Mouse (Mus musculus): ENCODE measurements around the gene Rbfox1. TPM values are rescaled to one million over a fixed set of nuclear protein-coding genes. Genes with fewer than 3 reads are reported as not detected.

Gene Rbfox1
- polyA plus RNA-seq, 1 experiment, result 115 TPM

DNA sequence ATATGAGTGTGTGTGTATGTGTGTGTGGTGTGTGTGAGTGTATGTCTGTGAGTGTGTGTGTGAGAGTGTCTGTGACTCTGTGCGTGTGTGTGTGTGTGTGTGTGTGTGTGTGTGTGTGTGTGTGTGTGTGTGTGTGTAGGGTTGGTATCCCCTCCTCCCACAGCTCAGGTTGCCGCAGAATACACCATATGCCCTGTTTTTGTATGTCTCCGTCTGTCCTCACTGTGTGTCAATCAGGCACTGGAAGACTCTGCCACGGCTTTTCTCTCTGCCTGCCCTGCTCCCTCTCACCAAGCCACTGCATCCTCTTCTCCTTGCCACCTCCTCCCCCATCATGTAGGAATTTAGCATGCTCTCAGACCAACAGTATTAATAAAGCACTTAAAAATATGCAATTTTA is 1084.8 kb downstream of the Rbfox1 start:
- DNase-seq (ENCODE audit: extremely low spot score in 1 of 2, low spot score in 1 of 2), result no peak

- no peak for DNase-seq (ENCODE audit: extremely low spot score in 1 of 2, low spot score in 1 of 2)
Observed at GRCm38 (mm10) chr16:6976341-6976740, 1091.2 kb downstream of the Rbfox1 start.

GRCm38 (mm10) chr16:6983947-6984346 is 1098.8 kb downstream of the Rbfox1 start:
- DNase-seq (ENCODE audit: extremely low spot score in 1 of 2, low spot score in 1 of 2), result peak in 1 of 2 experiments; percentile 50

DNA sequence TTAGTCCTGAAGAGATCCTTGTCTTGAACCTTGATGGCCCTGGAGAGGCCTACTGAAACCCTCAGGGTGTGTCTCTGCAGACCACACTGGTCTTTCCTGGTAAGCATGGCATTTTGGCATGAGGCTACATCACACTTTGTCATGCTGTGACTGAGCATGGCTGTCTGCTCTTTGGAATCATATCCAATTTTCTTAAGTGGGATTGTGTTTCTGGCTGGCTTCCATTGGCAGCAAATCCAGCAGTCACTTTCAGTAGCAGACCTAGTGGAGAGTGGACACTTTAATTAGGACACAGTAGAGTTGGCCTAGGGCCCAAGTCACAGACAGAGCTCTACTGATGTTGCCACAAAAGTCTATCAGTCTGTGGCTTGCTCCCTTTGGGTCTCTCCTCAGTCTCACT is 1100.9 kb downstream of the Rbfox1 start:
- DNase-seq (ENCODE audit: extremely low spot score in 1 of 2, low spot score in 1 of 2), result peak in 1 of 2 experiments; percentile 49

GRCm38 (mm10) chr16:6986494-6986893 is 1101.3 kb downstream of the Rbfox1 start:
- no peak for DNase-seq (ENCODE audit: extremely low spot score in 1 of 2, low spot score in 1 of 2)

GRCm38 (mm10) chr16:6992251-6992650 is 1107.1 kb downstream of the Rbfox1 start:
- no peak for DNase-seq (ENCODE audit: extremely low spot score in 1 of 2, low spot score in 1 of 2)

DNA sequence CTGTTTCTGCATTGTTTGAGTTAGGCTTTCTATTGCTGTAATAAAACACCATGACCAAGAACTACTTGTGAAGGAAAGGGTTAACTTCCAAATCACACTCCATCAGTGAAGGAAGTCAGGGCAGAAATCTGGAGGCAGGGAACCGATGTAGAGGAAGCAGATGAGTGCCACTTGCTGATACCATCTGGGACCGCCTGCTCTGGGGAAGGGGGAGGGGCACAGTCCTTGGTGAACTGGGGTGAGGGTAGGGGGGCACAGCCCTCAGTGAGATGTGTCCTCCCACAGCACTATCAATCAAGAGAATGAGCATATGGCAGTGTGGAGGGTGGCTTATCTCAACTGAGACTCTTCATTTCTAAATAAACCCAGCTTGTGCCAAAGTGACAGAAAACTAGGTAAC is 1108.0 kb downstream of the Rbfox1 start:
- no peak for DNase-seq (ENCODE audit: extremely low spot score in 1 of 2, low spot score in 1 of 2)

- no peak for DNase-seq (ENCODE audit: extremely low spot score in 1 of 2, low spot score in 1 of 2)
Observed at GRCm38 (mm10) chr16:6997109-6997508, 1112.0 kb downstream of the Rbfox1 start.

DNA sequence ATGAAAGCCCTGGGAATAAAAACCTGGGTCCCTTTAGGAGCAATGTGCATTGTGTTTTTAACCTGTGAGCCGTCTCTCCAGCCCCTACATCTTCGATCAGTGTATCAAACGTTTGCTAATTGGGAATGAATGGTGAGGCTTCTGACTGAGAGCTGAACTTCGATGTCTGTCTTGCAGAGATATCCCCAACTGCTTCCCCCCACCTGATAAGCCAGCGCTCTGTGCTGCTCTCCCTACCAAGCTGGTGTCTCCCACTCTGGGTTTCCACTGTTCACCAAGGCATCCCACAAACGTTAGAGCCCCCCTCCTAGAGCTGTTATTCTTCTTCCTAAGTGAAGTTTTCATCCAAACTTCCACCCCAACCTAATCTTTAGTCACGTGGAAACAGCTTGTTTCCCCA is 1112.7 kb downstream of the Rbfox1 start:
- no peak for DNase-seq (ENCODE audit: extremely low spot score in 1 of 2, low spot score in 1 of 2)

- DNase-seq (ENCODE audit: extremely low spot score in 1 of 2, low spot score in 1 of 2), result no peak
Observed at GRCm38 (mm10) chr16:7004565-7004964, 1119.4 kb downstream of the Rbfox1 start.

DNA sequence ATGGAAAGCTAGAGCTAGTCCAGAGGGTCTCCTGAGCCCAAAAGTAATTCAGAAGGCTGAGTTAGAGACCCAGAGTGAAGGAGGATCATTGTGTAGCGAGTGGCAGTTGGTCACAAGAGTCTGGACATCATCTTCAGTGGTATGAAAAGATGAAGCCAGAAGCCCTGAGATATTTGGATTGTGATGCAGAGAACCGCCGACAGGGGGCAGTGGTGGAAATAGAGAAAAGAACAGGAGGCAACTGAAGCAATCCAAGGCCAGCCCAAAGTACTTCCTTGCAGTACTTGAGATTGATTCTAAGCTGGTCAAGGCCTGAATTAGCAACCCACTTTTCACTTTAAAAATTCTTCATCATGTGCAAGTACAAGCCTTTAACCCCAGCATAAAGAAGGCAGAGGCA is 1120.3 kb downstream of the Rbfox1 start:
- peak in 1 of 2 experiments; percentile 79 for DNase-seq (ENCODE audit: extremely low spot score in 1 of 2, low spot score in 1 of 2)

DNA sequence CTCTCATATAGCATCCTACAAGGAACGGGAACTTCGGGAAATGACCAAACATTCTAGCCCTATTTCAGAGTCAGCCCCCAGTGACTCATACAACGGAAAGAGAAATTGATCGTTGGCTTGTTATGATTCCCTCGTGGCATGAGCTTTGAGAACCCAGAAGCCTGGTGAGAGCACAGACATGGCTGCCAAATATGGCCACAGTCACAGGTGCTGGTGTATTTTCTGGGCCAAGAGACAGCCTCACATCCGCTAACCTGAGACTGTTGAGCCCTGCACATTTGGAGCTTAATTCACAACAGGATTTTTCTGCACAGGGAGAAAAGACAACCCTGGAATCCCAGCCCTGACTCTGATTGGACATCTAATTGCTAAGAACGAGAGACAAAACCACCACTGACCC is 1132.2 kb downstream of the Rbfox1 start:
- no peak for DNase-seq (ENCODE audit: extremely low spot score in 1 of 2, low spot score in 1 of 2)

DNA sequence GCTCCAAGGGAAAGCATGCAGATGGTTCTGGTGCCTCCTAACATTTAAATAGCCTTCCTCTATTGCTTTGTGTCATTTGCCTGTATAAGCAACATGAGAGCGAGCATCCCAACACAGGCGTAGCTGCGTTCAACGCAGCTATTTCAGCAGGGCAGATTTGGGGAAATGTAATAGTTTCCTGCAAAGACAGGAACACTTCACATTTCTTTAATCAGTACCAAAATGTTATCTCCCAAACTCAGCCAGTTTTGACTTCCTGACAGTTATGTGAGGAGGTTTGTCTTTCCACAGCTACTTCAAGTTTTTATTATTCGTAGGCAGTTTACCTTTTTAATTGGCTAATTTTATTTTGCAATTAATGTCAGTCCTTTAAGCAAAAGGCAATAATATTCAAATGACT is 1149.1 kb downstream of the Rbfox1 start:
- DNase-seq (ENCODE audit: extremely low spot score in 1 of 2, low spot score in 1 of 2), result no peak

DNA sequence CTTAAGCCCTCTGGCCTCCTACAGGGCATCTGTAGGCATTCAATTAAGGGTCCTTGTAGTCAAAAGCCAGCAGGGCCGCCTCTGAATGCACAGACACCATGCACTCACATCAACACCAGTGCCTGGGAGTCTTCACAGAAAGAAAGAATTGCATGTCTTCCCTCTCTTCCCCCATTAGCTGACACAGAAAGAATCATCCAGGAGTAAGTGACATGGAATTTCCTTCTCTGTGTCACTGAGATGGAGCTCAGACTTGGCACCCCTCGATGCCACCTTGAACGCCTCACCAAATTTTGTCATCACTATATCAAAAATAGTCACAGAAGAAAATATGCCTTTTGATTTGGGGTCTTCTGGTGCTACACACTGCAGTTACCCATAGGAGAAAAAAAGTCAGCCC is 1151.4 kb downstream of the Rbfox1 start:
- DNase-seq (ENCODE audit: extremely low spot score in 1 of 2, low spot score in 1 of 2), result no peak

DNA sequence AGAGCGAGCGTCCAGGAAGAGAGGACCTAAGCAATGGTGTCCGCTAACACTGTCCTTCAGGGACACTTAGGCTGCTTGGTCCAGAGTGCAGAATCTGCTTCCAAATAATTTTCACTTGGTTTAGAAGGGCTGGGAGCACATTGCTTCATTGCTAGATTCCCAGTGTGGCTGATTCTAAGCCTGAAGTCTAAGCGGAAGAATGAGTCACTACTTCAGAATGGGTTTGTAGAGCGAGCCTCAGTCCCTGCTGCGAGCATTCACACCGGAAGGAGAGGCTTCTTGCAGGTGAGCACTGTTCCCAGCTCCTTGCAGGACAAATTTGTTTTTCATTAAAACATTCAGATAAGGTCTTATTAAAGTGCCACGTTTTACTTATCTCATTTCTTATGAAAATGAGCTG is 1151.8 kb downstream of the Rbfox1 start:
- DNase-seq (ENCODE audit: extremely low spot score in 1 of 2, low spot score in 1 of 2), result no peak

GRCm38 (mm10) chr16:7038639-7039260 is 1153.6 kb downstream of the Rbfox1 start:
- no peak for DNase-seq (ENCODE audit: extremely low spot score in 1 of 2, low spot score in 1 of 2)

DNA sequence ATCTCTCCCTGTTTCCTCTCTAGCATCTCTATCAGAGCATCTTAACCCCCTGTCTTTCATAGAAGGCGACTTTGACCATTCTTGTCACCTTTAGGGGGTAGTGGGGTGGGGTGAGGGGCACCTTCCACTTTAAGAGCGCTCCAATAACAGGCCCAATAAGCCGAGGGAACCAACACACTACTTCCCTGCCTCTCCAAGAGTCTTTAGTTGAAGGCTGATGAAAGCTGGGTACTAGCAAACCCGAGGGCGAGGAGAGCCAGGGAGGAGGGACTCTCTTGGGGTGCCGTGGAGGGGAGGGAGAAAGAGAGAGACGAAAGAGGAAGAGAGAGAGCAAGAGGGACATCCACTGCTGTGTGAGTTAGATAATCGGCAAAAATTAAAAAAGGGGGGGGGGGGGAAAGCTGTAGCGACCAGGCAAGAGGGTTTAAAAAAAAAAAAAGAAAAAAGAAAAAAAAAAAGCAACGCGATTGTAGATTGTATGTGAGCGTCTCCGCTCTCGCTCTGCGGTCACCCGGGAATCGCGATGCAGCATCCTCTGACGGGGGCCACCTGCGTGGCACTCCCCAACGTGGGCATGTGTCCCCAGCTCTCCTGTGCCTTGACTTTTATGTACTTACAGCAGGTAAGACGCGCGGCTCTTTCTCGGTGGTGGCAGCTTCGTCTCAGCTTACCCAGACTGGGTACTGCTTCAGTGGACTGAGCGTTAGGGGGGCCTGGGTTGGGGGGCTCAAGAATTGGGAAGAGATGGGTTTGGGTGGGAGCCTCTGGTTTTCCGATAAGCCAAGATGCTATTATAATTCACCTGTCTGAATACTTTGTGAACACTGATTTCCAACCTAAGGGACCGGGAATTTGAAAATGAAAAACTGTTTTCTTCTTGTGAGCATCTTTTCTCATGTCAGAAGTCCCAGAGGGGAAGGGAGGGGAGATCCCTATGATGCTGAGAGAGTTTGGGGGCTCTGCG is 1154.5 kb downstream of the Rbfox1 start:
- peak in 1 of 2 experiments; percentile 65 for DNase-seq (ENCODE audit: extremely low spot score in 1 of 2, low spot score in 1 of 2)

GRCm38 (mm10) chr16:7040691-7041090 is 1155.5 kb downstream of the Rbfox1 start:
- no peak for DNase-seq (ENCODE audit: extremely low spot score in 1 of 2, low spot score in 1 of 2)

DNA sequence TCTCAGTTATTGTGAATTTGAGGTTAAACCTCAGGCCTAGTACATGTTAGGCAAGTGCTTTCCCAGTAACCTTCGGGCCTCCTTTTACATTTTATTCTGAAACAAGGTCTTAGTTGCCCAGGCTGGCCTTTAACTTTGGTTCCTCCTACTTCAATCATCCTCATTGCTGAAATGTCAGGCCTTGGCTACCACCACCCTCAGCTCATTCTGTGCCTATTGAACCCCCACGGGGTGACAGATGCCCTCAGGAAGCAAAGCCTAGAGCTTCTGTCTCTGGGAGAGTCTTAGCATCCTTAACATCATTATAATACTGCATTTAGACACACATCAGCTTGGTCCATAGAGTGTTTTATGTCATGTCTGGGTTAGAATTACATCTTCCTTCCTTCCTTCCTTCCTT is 1162.3 kb downstream of the Rbfox1 start:
- no peak for DNase-seq (ENCODE audit: extremely low spot score in 1 of 2, low spot score in 1 of 2)

GRCm38 (mm10) chr16:7049162-7049971 is 1164.2 kb downstream of the Rbfox1 start:
- peak in 1 of 2 experiments; percentile 81 for DNase-seq (ENCODE audit: extremely low spot score in 1 of 2, low spot score in 1 of 2)

DNA sequence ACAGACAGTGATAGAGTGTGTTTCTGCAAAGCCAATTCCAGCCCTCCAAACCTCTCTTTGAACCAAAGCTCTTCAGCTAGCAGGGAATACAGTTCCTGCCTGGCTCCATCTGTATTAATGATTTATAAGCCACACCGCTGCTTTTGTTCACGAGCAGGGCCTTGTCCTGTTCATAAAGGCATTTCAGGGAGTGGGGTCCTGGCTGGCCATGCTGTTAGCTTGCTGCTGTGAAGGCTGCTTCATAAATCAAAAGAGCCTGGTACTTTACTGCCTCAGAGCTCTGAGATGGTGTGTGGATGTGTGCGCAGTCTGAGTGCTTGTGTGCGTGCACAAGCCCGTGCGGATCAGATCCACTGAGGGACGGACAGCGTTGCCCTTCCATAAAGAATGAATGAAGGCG is 1165.8 kb downstream of the Rbfox1 start:
- no peak for DNase-seq (ENCODE audit: extremely low spot score in 1 of 2, low spot score in 1 of 2)

Data from frontal cortex, adult 2 months (tissue).